Mouse (Mus musculus): ENCODE measurements around the gene Leng9. TPM values are rescaled to one million over a fixed set of nuclear protein-coding genes. Genes with fewer than 3 reads are reported as not detected.

Leng9 gene
- polyA plus RNA-seq, 1 experiment = 5.1 TPM

- no peak overlapping the region for H3K4me3 ChIP-seq (ENCODE audit: control insufficient read depth, low read depth, low read length)
- H3K36me3 ChIP-seq (ENCODE audit: control insufficient read depth, insufficient read depth, low read length) = no peaks in the 10 kb centered on the region
- H3K27ac ChIP-seq (ENCODE audit: control insufficient read depth, insufficient read depth, low read depth, low read length) = no peak overlapping the region
- no peaks in the 10 kb centered on the region for H3K4me1 ChIP-seq (ENCODE audit: control insufficient read depth, insufficient read depth, low read length)
- no peaks in the 10 kb centered on the region for H3K27me3 ChIP-seq (ENCODE audit: control insufficient read depth, insufficient read depth, low read length)
- TF ChIP-seq POLR2A (IDR thresholded peaks at IDR 0.05; ENCODE audit: control insufficient read depth, low read depth, low read length) (no peak), CTCF (IDR thresholded peaks at IDR 0.05; ENCODE audit: control insufficient read depth, insufficient read depth, insufficient replicate concordance, low read depth, low read length) (peak; percentile 21; the same call in 1 of the 2 replicates)
These were observed 46.8 kb downstream of the Leng9 start for GRCm38 (mm10) chr7:4103411-4103810.

GRCm38 (mm10) chr7:4101144-4101543, 49.0 kb downstream of the Leng9 start:
- TF ChIP-seq CTCF (IDR thresholded peaks at IDR 0.05; ENCODE audit: control insufficient read depth, insufficient read depth, insufficient replicate concordance, low read depth, low read length) = no peak
- no peak for TF ChIP-seq POLR2A (IDR thresholded peaks at IDR 0.05; ENCODE audit: control insufficient read depth, low read depth, low read length)
- no peaks in the 10 kb centered on the region for H3K4me1 ChIP-seq (ENCODE audit: control insufficient read depth, insufficient read depth, low read length)
- no peaks in the 10 kb centered on the region for H3K36me3 ChIP-seq (ENCODE audit: control insufficient read depth, insufficient read depth, low read length)

GRCm38 (mm10) chr7:4098832-4099231, 51.3 kb downstream of the Leng9 start:
- H3K36me3 ChIP-seq (ENCODE audit: control insufficient read depth, insufficient read depth, low read length) = no peaks in the 10 kb centered on the region
- no peak for TF ChIP-seq CTCF (IDR thresholded peaks at IDR 0.05; ENCODE audit: control insufficient read depth, insufficient read depth, insufficient replicate concordance, low read depth, low read length)
- TF ChIP-seq POLR2A (IDR thresholded peaks at IDR 0.05; ENCODE audit: control insufficient read depth, low read depth, low read length) = no peak
- no peak overlapping the region; the same call in 1 of the 2 replicates for H3K4me3 ChIP-seq (ENCODE audit: control insufficient read depth, low read depth, low read length)
- H3K4me1 ChIP-seq (ENCODE audit: control insufficient read depth, insufficient read depth, low read length) = no peaks in the 10 kb centered on the region
- no peaks in the 10 kb centered on the region for H3K27me3 ChIP-seq (ENCODE audit: control insufficient read depth, insufficient read depth, low read length)
- H3K27ac ChIP-seq (ENCODE audit: control insufficient read depth, insufficient read depth, low read depth, low read length) = no peak overlapping the region

More at GRCm38 (mm10) chr7:4101144-4101543, 49.0 kb downstream of the Leng9 start:
- Histone ChIP-seq H3K27ac (ENCODE audit: control insufficient read depth, insufficient read depth, low read depth, low read length) (no peak overlapping the region), H3K27me3 (ENCODE audit: control insufficient read depth, insufficient read depth, low read length) (no peaks in the 10 kb centered on the region), H3K4me3 (ENCODE audit: control insufficient read depth, low read depth, low read length) (no peak overlapping the region)

GRCm38 (mm10) chr7:4098301-4098700, 51.9 kb downstream of the Leng9 start:
- Histone ChIP-seq H3K4me3 (ENCODE audit: control insufficient read depth, low read depth, low read length) (no peak overlapping the region), H3K27me3 (ENCODE audit: control insufficient read depth, insufficient read depth, low read length) (no peaks in the 10 kb centered on the region), H3K27ac (ENCODE audit: control insufficient read depth, insufficient read depth, low read depth, low read length) (no peak overlapping the region), H3K4me1 (ENCODE audit: control insufficient read depth, insufficient read depth, low read length) (no peaks in the 10 kb centered on the region), H3K36me3 (ENCODE audit: control insufficient read depth, insufficient read depth, low read length) (no peaks in the 10 kb centered on the region)
- TF ChIP-seq CTCF (IDR thresholded peaks at IDR 0.05; ENCODE audit: control insufficient read depth, insufficient read depth, insufficient replicate concordance, low read depth, low read length) (no peak), POLR2A (IDR thresholded peaks at IDR 0.05; ENCODE audit: control insufficient read depth, low read depth, low read length) (no peak)

Other genes with a start within 250 kb of the Leng9 start
- gene Lilra6, start 234.9 kb downstream of the Leng9 start, polyA plus RNA-seq (2012; rRNA removed) = 0.10 and 0.25 TPM in 2 replicates
- gene Lair1, start 87.2 kb downstream of the Leng9 start, polyA plus RNA-seq (2012; rRNA removed) = 0.55 and 1.5 TPM in 2 replicates
- gene Ttyh1, start 31.0 kb downstream of the Leng9 start, polyA plus RNA-seq (2012; rRNA removed) = 59.3 and 70.0 TPM in 2 replicates
- gene Leng8, start 13.3 kb downstream of the Leng9 start, polyA plus RNA-seq (2012; rRNA removed) = 469 and 559 TPM in 2 replicates
- 17.9 and 19.2 TPM in 2 replicates for gene Cdc42ep5, start 14.5 kb upstream of the Leng9 start, polyA plus RNA-seq (2012; rRNA removed)
- 0.46 and 0.48 TPM in 2 replicates for gene Lilra5, start 87.4 kb upstream of the Leng9 start, polyA plus RNA-seq (2012; rRNA removed)
- gene Ncr1, start 187.3 kb upstream of the Leng9 start, polyA plus RNA-seq (2012; rRNA removed) = not detected in 2 replicates
- 0.13 and 0.17 TPM in 2 replicates for gene Gp6, start 247.4 kb upstream of the Leng9 start, polyA plus RNA-seq (2012; rRNA removed)

Data from testis, adult 2 months (tissue).